Mouse (Mus musculus): ENCODE measurements at regions not wholly inside any gene's neighbourhood (a gene's known extent, or its start where the extent isn't known, plus 50 kb on each side); places are given as distances from the start of the nearest gene placed in this dataset.

GRCm38 (mm10) chr9:87649015-87649978 lies 81.8 kb downstream of the Tbx18 start:
- H3K9me3 ChIP-seq (ENCODE audit: control insufficient read depth, low read length) = no peaks in the 10 kb centered on the region
- H3K27me3 ChIP-seq (replicated peaks; ENCODE audit: control insufficient read depth, insufficient read depth, low read length) = no peaks in the 10 kb centered on the region
- H3K36me3 ChIP-seq (ENCODE audit: control insufficient read depth, insufficient read depth, low read length) = no peaks in the 10 kb centered on the region
- H3K4me2 ChIP-seq (ENCODE audit: low read depth, low read length) = no peak overlapping the region
- no peaks in the 10 kb centered on the region for H3K4me1 ChIP-seq (ENCODE audit: control insufficient read depth, insufficient read depth, low read length)
- no peak for ATAC-seq (ENCODE audit: low read depth)
- H3K9ac ChIP-seq (ENCODE audit: low read depth, low read length) = no peak overlapping the region
- no peak overlapping the region for H3K27ac ChIP-seq (replicated peaks; ENCODE audit: low read depth, low read length)
- DNase-seq (ENCODE audit: low spot score) = no peak
- WGBS = 43% methylated on average over 6 of the region's 6 CpGs
- H3K4me3 ChIP-seq (ENCODE audit: low read depth, low read length) = no peak overlapping the region

- no peak for ATAC-seq (ENCODE audit: low read depth)
- no peak overlapping the region for H3K4me2 ChIP-seq (ENCODE audit: low read depth, low read length)
- H3K4me3 ChIP-seq (ENCODE audit: low read depth, low read length) = no peak overlapping the region
- WGBS = 47% methylated on average over 5 of the region's 5 CpGs
- H3K9ac ChIP-seq (ENCODE audit: low read depth, low read length) = no peak overlapping the region
- H3K9me3 ChIP-seq (ENCODE audit: control insufficient read depth, low read length) = no peaks in the 10 kb centered on the region
- no peak for DNase-seq (ENCODE audit: low spot score)
- H3K36me3 ChIP-seq (ENCODE audit: control insufficient read depth, insufficient read depth, low read length) = no peaks in the 10 kb centered on the region
- H3K4me1 ChIP-seq (ENCODE audit: control insufficient read depth, insufficient read depth, low read length) = no peaks in the 10 kb centered on the region
- H3K27me3 ChIP-seq (replicated peaks; ENCODE audit: control insufficient read depth, insufficient read depth, low read length) = no peaks in the 10 kb centered on the region
- H3K27ac ChIP-seq (replicated peaks; ENCODE audit: low read depth, low read length) = no peak overlapping the region
These were observed 82.7 kb downstream of the Tbx18 start for GRCm38 (mm10) chr9:87648317-87648716.

DNA sequence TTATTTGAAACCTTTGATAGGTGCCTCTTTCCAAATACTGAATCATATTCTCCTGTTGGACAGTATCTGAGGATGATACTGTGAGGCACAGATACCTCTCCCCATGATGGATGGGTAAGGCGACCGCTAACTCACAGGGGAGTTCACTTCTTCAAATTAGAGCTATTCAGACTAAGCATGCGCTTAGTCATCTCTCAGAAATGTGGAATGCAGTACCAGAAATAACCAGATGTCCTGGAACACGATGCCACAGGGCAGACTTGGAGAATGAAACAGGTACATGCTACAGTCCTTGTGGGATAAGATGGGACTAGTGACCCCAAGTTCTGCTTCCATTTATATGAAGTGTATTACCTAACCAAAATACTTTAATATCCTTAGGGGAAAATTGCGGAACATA lies 86.0 kb downstream of the Tbx18 start:
- no peaks in the 10 kb centered on the region for H3K36me3 ChIP-seq (ENCODE audit: control insufficient read depth, insufficient read depth, low read length)
- H3K4me1 ChIP-seq (ENCODE audit: control insufficient read depth, insufficient read depth, low read length) = no peaks in the 10 kb centered on the region
- no peaks in the 10 kb centered on the region for H3K9me3 ChIP-seq (ENCODE audit: control insufficient read depth, low read length)
- H3K4me3 ChIP-seq (ENCODE audit: low read depth, low read length) = no peak overlapping the region
- no peak overlapping the region for H3K4me2 ChIP-seq (ENCODE audit: low read depth, low read length)
- ATAC-seq (ENCODE audit: low read depth) (no peak), DNase-seq (ENCODE audit: low spot score) (no peak)
- H3K27me3 ChIP-seq (replicated peaks; ENCODE audit: control insufficient read depth, insufficient read depth, low read length) = no peaks in the 10 kb centered on the region
- 78% methylated on average over 5 of the region's 5 CpGs for WGBS
- no peak overlapping the region for H3K27ac ChIP-seq (replicated peaks; ENCODE audit: low read depth, low read length)
- H3K9ac ChIP-seq (ENCODE audit: low read depth, low read length) = no peak overlapping the region

DNA sequence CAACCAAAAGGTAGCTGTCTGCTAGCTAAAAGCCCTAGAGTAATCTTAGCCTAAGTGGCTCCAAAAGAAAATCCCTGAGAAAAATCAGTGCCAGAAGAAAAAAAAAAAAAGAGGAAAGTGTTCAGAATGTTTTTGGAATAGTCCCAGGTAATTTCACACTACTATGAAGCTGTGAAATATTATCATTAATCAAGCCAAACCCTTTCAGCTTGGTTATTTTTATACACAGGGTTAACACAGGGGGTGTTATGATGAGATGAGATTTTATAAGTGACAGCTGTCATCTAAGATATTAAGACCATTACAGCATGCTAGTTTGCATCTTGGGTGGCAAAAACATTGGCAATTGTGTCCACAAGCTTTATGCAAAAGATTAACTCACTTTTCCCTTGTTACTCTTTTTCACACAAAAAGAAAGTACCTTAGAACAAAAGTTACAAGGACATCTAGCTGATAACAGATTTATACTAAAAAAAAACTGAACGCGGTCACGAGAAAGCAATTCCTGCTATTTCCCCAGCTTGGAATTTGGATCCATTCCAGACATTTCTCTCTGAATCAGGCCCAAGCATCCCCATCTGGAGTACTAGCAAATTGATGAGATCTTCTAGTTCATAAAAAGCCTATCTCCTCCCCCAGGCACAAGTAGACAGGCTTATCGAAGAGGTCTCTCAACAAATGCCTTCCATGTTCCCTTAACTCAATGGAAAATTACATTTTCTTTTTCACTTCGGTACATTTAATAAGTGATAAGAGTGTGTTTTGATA lies 97.0 kb downstream of the Tbx18 start:
- no peak overlapping the region for H3K27ac ChIP-seq (replicated peaks; ENCODE audit: low read depth, low read length)
- H3K9me3 ChIP-seq (ENCODE audit: control insufficient read depth, low read length) = no peaks in the 10 kb centered on the region
- no peaks in the 10 kb centered on the region for H3K4me1 ChIP-seq (ENCODE audit: control insufficient read depth, insufficient read depth, low read length)
- H3K4me3 ChIP-seq (ENCODE audit: low read depth, low read length) = no peak overlapping the region
- H3K27me3 ChIP-seq (replicated peaks; ENCODE audit: control insufficient read depth, insufficient read depth, low read length) = no peaks in the 10 kb centered on the region
- DNase-seq (ENCODE audit: low spot score) (peak; percentile 79), ATAC-seq (ENCODE audit: low read depth) (no peak)
- H3K9ac ChIP-seq (ENCODE audit: low read depth, low read length) = no peak overlapping the region
- 48% methylated on average over 5 of the region's 5 CpGs for WGBS
- no peaks in the 10 kb centered on the region for H3K36me3 ChIP-seq (ENCODE audit: control insufficient read depth, insufficient read depth, low read length)
- no peak overlapping the region for H3K4me2 ChIP-seq (ENCODE audit: low read depth, low read length)

GRCm38 (mm10) chr9:87626432-87626831 lies 104.6 kb downstream of the Tbx18 start:
- Histone ChIP-seq H3K4me1 (ENCODE audit: control insufficient read depth, insufficient read depth, low read length) (no peaks in the 10 kb centered on the region), H3K27ac (replicated peaks; ENCODE audit: low read depth, low read length) (no peak overlapping the region), H3K4me2 (ENCODE audit: low read depth, low read length) (no peak overlapping the region), H3K9me3 (ENCODE audit: control insufficient read depth, low read length) (no peaks in the 10 kb centered on the region), H3K4me3 (ENCODE audit: low read depth, low read length) (no peak overlapping the region), H3K9ac (ENCODE audit: low read depth, low read length) (no peak overlapping the region), H3K27me3 (replicated peaks; ENCODE audit: control insufficient read depth, insufficient read depth, low read length) (no peaks in the 10 kb centered on the region), H3K36me3 (ENCODE audit: control insufficient read depth, insufficient read depth, low read length) (no peaks in the 10 kb centered on the region)
- no peak for DNase-seq (ENCODE audit: low spot score)
- 50% methylated on average over 3 of the region's 3 CpGs for WGBS
- no peak for ATAC-seq (ENCODE audit: low read depth)

GRCm38 (mm10) chr9:87618238-87618673 lies 112.8 kb downstream of the Tbx18 start:
- Histone ChIP-seq H3K27ac (replicated peaks; ENCODE audit: low read depth, low read length) (no peak overlapping the region), H3K4me2 (ENCODE audit: low read depth, low read length) (peak overlapping the region; percentile 11; the same call in 1 of the 2 replicates), H3K36me3 (ENCODE audit: control insufficient read depth, insufficient read depth, low read length) (no peaks in the 10 kb centered on the region), H3K4me1 (ENCODE audit: control insufficient read depth, insufficient read depth, low read length) (no peaks in the 10 kb centered on the region), H3K4me3 (ENCODE audit: low read depth, low read length) (no peak overlapping the region), H3K9me3 (ENCODE audit: control insufficient read depth, low read length) (no peaks in the 10 kb centered on the region), H3K27me3 (replicated peaks; ENCODE audit: control insufficient read depth, insufficient read depth, low read length) (no peaks in the 10 kb centered on the region), H3K9ac (ENCODE audit: low read depth, low read length) (no peak overlapping the region)
- DNase-seq (ENCODE audit: low spot score) = peak; percentile 53
- no peak for ATAC-seq (ENCODE audit: low read depth)
- WGBS = 32% methylated on average over 7 of the region's 7 CpGs

DNA sequence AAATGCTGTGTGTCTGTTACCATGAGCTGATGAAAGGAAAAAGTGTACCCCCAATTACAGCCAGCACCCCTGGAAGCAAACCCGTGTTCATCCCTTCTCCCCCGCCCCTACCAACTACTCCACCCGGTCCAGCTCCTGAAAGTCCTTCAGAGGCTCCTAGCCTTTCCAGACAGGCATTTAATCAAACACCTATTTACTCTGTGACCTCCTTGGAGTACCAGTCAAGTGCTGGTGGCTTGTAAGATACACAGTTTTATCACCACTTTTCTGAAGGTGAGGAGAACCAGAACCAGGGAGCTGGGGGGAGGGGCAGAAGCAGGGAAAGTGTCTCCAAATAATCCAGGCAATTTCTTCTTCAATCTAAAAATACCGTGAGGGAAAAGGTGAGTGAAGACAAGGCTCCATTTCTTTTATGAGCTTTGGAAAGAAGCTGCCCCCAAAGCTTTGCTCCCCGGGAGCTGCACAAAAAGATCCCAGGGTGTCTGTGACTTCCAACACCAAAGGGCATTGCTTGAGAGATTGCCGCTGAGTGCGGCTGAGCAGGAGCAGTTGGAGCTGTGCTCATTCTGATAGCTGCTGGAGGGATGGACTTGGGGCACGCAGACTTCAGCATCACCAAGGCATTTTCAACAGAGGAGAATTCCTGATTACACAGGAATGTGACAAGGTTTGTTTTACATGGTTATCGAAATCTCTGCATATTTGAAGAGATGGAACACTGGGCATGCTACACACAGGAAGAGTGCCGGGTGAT lies 123.0 kb downstream of the Tbx18 start:
- H3K4me1 ChIP-seq (ENCODE audit: control insufficient read depth, insufficient read depth, low read length) = no peaks in the 10 kb centered on the region
- 78% methylated on average over 10 of the region's 10 CpGs for WGBS
- H3K36me3 ChIP-seq (ENCODE audit: control insufficient read depth, insufficient read depth, low read length) = no peaks in the 10 kb centered on the region
- H3K27ac ChIP-seq (replicated peaks; ENCODE audit: low read depth, low read length) = no peak overlapping the region
- H3K9ac ChIP-seq (ENCODE audit: low read depth, low read length) = no peak overlapping the region
- no peak overlapping the region for H3K4me3 ChIP-seq (ENCODE audit: low read depth, low read length)
- ATAC-seq (ENCODE audit: low read depth) = no peak
- no peaks in the 10 kb centered on the region for H3K9me3 ChIP-seq (ENCODE audit: control insufficient read depth, low read length)
- no peaks in the 10 kb centered on the region for H3K27me3 ChIP-seq (replicated peaks; ENCODE audit: control insufficient read depth, insufficient read depth, low read length)
- DNase-seq (ENCODE audit: low spot score) = no peak
- H3K4me2 ChIP-seq (ENCODE audit: low read depth, low read length) = no peak overlapping the region

DNA sequence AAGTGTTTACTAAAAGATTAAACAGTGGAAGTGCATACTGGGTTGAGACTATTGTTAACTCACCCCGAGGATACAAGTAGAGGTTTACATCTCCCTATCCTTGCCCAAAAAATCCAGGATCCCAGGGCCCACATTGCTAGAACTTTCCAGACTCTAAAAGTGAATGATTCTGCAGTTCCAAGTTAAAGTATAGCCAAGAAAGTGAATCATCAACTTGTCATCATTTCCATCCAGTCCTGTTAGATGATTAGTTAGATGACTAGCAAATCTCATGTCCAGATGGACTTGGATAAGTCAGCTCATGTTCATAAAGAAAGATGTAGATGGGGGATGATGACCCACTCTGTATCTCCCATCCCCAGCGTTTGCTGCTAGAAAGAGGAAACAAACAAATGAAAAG lies 155.5 kb downstream of the Tbx18 start:
- Histone ChIP-seq H3K27ac (replicated peaks; ENCODE audit: low read depth, low read length) (no peak overlapping the region), H3K4me1 (ENCODE audit: control insufficient read depth, insufficient read depth, low read length) (no peaks in the 10 kb centered on the region), H3K9ac (ENCODE audit: low read depth, low read length) (no peak overlapping the region), H3K36me3 (ENCODE audit: control insufficient read depth, insufficient read depth, low read length) (no peaks in the 10 kb centered on the region), H3K9me3 (ENCODE audit: control insufficient read depth, low read length) (no peaks in the 10 kb centered on the region), H3K4me3 (ENCODE audit: low read depth, low read length) (no peak overlapping the region), H3K4me2 (ENCODE audit: low read depth, low read length) (no peak overlapping the region), H3K27me3 (replicated peaks; ENCODE audit: control insufficient read depth, insufficient read depth, low read length) (no peaks in the 10 kb centered on the region)
- ATAC-seq (ENCODE audit: low read depth) (no peak), DNase-seq (ENCODE audit: low spot score) (no peak)
- WGBS = 70% methylated on average over 2 of the region's 2 CpGs

All from embryonic facial prominence, embryonic 14.5 days (tissue).